Mouse (Mus musculus): Measurements from ENCODE around the gene Galnt2. TPM values are rescaled to one million over a fixed set of nuclear protein-coding genes. Genes with fewer than 3 reads are reported as not detected.
A peak's percentile ranks its signal among the peaks of the same experiment; 100 is the strongest.

Gene Galnt2
- total and polyA plus RNA-seq, 3 experiments: 18.6 to 27.3 (median 23.6) TPM

GRCm38 (mm10) chr8:124317191-124317682 is 86.0 kb downstream of the Galnt2 start:
- dilution Hi-C loops (cut with MboI; ENCODE audit: extremely low pct_ligation_motif_present, extremely low pct_unique_long_range_greater_than_20kb, low sequenced_read_pairs) (no loop called here), in situ Hi-C loops (cut with MboI; ENCODE audit: low pct_ligation_motif_present, low pct_unique_long_range_greater_than_20kb, low sequenced_read_pairs) (no loop called here)
- TF ChIP-seq POLR2AphosphoS2 (IDR thresholded peaks at IDR 0.05; ENCODE audit: low read depth, low read length) (no peak), ZKSCAN1 (IDR thresholded peaks at IDR 0.05; ENCODE audit: borderline replicate concordance, low read depth, low read length) (no peak), MYC (IDR thresholded peaks at IDR 0.05; ENCODE audit: low read depth, low read length) (no peak), TBP (conservative IDR thresholded peaks at IDR 0.05; ENCODE audit: low read depth, low read length) (no peak), RCOR1 (conservative IDR thresholded peaks at IDR 0.05; ENCODE audit: low read depth, low read length) (no peak), CTCF (conservative IDR thresholded peaks at IDR 0.05 in 1 of 2, IDR thresholded peaks at IDR 0.05 in 1 of 2; ENCODE audit: low read depth in 2 of 2, low read length in 2 of 2) (no peak), GABPA (IDR thresholded peaks at IDR 0.05; ENCODE audit: insufficient replicate concordance, low read depth, low read length) (no peak), MXI1 (IDR thresholded peaks at IDR 0.05; ENCODE audit: low read depth, low read length) (no peak), ZMIZ1 (IDR thresholded peaks at IDR 0.05; ENCODE audit: low read depth, low read length) (no peak)
- DNase-seq (ENCODE audit: extremely low read depth): no peak
- Histone ChIP-seq H3K27ac (ENCODE audit: insufficient read depth, low read depth) (no peak overlapping the region), H3K79me2 (replicated peaks; ENCODE audit: control insufficient read depth, extremely low read depth, insufficient read depth, poor library complexity, severe bottlenecking) (no peaks in the 10 kb centered on the region), H3K4me1 (ENCODE audit: control insufficient read depth in 1 of 2, insufficient read depth in 2 of 2) (peaks cover 0 to 28% of the 10 kb centered on the region in 2 experiments; a peak in 2 of 4 replicates), H3K27me3 (replicated peaks) (no peaks in the 10 kb centered on the region), H3K4me2 (ENCODE audit: insufficient read depth, low read depth, poor library complexity, severe bottlenecking) (no peak overlapping the region), H3K9me3 (replicated peaks; ENCODE audit: low read length) (no peaks in the 10 kb centered on the region), H3K4me3 (replicated peaks in 1 of 3; ENCODE audit: low read depth in 2 of 3, low read length in 2 of 3, poor library complexity in 1 of 3) (no peak overlapping the region), H3K9ac (ENCODE audit: insufficient read depth, low read depth) (no peak overlapping the region), H3K36me3 (replicated peaks in 1 of 2; ENCODE audit: control insufficient read depth in 1 of 2, insufficient read depth in 1 of 2, low read length in 1 of 2) (peaks cover 5 to 74% of the 10 kb centered on the region in 2 experiments)

- peak; percentile 8 for DNase-seq (ENCODE audit: extremely low read depth)
- H3K4me3 ChIP-seq (replicated peaks in 1 of 3; ENCODE audit: low read depth in 2 of 3, low read length in 2 of 3, poor library complexity in 1 of 3): no peak overlapping the region
- H3K79me2 ChIP-seq (replicated peaks; ENCODE audit: control insufficient read depth, extremely low read depth, insufficient read depth, poor library complexity, severe bottlenecking): no peaks in the 10 kb centered on the region
- no peaks in the 10 kb centered on the region for H3K27me3 ChIP-seq (replicated peaks)
- no peak overlapping the region for H3K27ac ChIP-seq (ENCODE audit: insufficient read depth, low read depth)
- dilution Hi-C loops (cut with MboI; ENCODE audit: extremely low pct_ligation_motif_present, extremely low pct_unique_long_range_greater_than_20kb, low sequenced_read_pairs) (no loop called here), in situ Hi-C loops (cut with MboI; ENCODE audit: low pct_ligation_motif_present, low pct_unique_long_range_greater_than_20kb, low sequenced_read_pairs) (no loop called here)
- H3K4me2 ChIP-seq (ENCODE audit: insufficient read depth, low read depth, poor library complexity, severe bottlenecking): no peak overlapping the region
- H3K9ac ChIP-seq (ENCODE audit: insufficient read depth, low read depth): no peak overlapping the region
- peaks cover 0 to 28% of the 10 kb centered on the region in 2 experiments; a peak in 2 of 4 replicates for H3K4me1 ChIP-seq (ENCODE audit: control insufficient read depth in 1 of 2, insufficient read depth in 2 of 2)
- TF ChIP-seq RCOR1 (conservative IDR thresholded peaks at IDR 0.05; ENCODE audit: low read depth, low read length): no peak
- no peak for TF ChIP-seq E2F4 (IDR thresholded peaks at IDR 0.05; ENCODE audit: insufficient replicate concordance, low read depth, low read length)
- H3K9me3 ChIP-seq (replicated peaks; ENCODE audit: low read length): no peaks in the 10 kb centered on the region
- H3K36me3 ChIP-seq (replicated peaks in 1 of 2; ENCODE audit: control insufficient read depth in 1 of 2, insufficient read depth in 1 of 2, low read length in 1 of 2): peaks cover 5 to 76% of the 10 kb centered on the region in 2 experiments
Measured at GRCm38 (mm10) chr8:124317821-124318220, 86.6 kb downstream of the Galnt2 start.

GRCm38 (mm10) chr8:124318612-124319315 is 87.6 kb downstream of the Galnt2 start:
- Histone ChIP-seq H3K36me3 (replicated peaks in 1 of 2; ENCODE audit: control insufficient read depth in 1 of 2, insufficient read depth in 1 of 2, low read length in 1 of 2) (peaks cover 10 to 78% of the 10 kb centered on the region in 2 experiments), H3K27me3 (replicated peaks) (no peaks in the 10 kb centered on the region), H3K79me2 (replicated peaks; ENCODE audit: control insufficient read depth, extremely low read depth, insufficient read depth, poor library complexity, severe bottlenecking) (no peaks in the 10 kb centered on the region), H3K4me1 (ENCODE audit: control insufficient read depth in 1 of 2, insufficient read depth in 2 of 2) (peaks cover 0 to 28% of the 10 kb centered on the region in 2 experiments; a peak in 2 of 4 replicates), H3K9ac (ENCODE audit: insufficient read depth, low read depth) (no peak overlapping the region), H3K4me2 (ENCODE audit: insufficient read depth, low read depth, poor library complexity, severe bottlenecking) (no peak overlapping the region), H3K9me3 (replicated peaks; ENCODE audit: low read length) (no peaks in the 10 kb centered on the region), H3K27ac (ENCODE audit: insufficient read depth, low read depth) (no peak overlapping the region), H3K4me3 (replicated peaks in 1 of 3; ENCODE audit: low read depth in 2 of 3, low read length in 2 of 3, poor library complexity in 1 of 3) (no peak overlapping the region)
- no peak for TF ChIP-seq USF2 (conservative IDR thresholded peaks at IDR 0.05; ENCODE audit: low read depth, low read length)
- no peak for TF ChIP-seq CHD2 (IDR thresholded peaks at IDR 0.05; ENCODE audit: low read length)
- no peak for TF ChIP-seq ETS1 (conservative IDR thresholded peaks at IDR 0.05; ENCODE audit: low read depth, low read length)
- TF ChIP-seq POLR2A (IDR thresholded peaks at IDR 0.05; ENCODE audit: low read depth, low read length): no peak
- TF ChIP-seq CHD1 (IDR thresholded peaks at IDR 0.05; ENCODE audit: low read depth, low read length): no peak
- TF ChIP-seq CTCF (conservative IDR thresholded peaks at IDR 0.05 in 1 of 2, IDR thresholded peaks at IDR 0.05 in 1 of 2; ENCODE audit: low read depth in 2 of 2, low read length in 2 of 2): no peak
- no peak for TF ChIP-seq ZKSCAN1 (IDR thresholded peaks at IDR 0.05; ENCODE audit: borderline replicate concordance, low read depth, low read length)
- TF ChIP-seq ELF1 (IDR thresholded peaks at IDR 0.05; ENCODE audit: low read depth, low read length): no peak
- no peak for TF ChIP-seq NELFE (IDR thresholded peaks at IDR 0.05; ENCODE audit: low read depth, low read length)
- no peak for TF ChIP-seq GABPA (IDR thresholded peaks at IDR 0.05; ENCODE audit: insufficient replicate concordance, low read depth, low read length)
- no peak for TF ChIP-seq RAD21 (IDR thresholded peaks at IDR 0.05; ENCODE audit: low read depth, low read length)
- no peak for TF ChIP-seq JUND (conservative IDR thresholded peaks at IDR 0.05; ENCODE audit: low read depth, low read length)
- dilution Hi-C loops (cut with MboI; ENCODE audit: extremely low pct_ligation_motif_present, extremely low pct_unique_long_range_greater_than_20kb, low sequenced_read_pairs): no loop called here
- no peak for DNase-seq (ENCODE audit: extremely low read depth)
- in situ Hi-C loops (cut with MboI; ENCODE audit: low pct_ligation_motif_present, low pct_unique_long_range_greater_than_20kb, low sequenced_read_pairs): no loop called here

All from CH12.LX (cell line).